Mouse (Mus musculus): ENCODE measurements around the gene Kdm2b. TPM values are rescaled to one million over a fixed set of nuclear protein-coding genes. Genes with fewer than 3 reads are reported as not detected.

Kdm2b gene
- total RNA-seq, 2 experiments from 2014 or later = 35.0 to 36.7 TPM

DNA sequence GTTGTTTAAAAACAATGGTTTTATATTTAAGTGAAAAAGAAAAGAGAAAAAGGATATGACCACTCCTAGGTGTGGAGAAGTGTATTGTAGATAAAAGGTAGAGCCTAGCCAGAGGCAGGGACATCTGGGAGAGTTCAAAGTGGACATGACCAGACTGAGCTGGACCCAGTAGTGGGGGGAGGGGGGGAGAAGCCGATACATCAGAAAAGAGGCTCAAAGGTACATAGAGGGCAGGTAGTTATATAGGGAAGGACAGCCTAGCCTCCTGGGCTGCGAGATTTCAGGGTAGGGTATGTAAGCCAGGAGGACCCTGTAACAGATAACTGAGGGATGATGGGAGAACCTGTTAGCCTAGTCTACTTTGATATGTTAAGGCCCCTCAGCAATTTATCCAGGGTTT lies 137.0 kb downstream of the Kdm2b start:
- DNase-seq (ENCODE audit: low spot score in 2 of 2) = no peak
- Histone ChIP-seq H3K4me3 (no peak overlapping the region), H3K27ac (no peak overlapping the region)
- TF ChIP-seq CTCF (conservative IDR thresholded peaks at IDR 0.05) = no peak

DNA sequence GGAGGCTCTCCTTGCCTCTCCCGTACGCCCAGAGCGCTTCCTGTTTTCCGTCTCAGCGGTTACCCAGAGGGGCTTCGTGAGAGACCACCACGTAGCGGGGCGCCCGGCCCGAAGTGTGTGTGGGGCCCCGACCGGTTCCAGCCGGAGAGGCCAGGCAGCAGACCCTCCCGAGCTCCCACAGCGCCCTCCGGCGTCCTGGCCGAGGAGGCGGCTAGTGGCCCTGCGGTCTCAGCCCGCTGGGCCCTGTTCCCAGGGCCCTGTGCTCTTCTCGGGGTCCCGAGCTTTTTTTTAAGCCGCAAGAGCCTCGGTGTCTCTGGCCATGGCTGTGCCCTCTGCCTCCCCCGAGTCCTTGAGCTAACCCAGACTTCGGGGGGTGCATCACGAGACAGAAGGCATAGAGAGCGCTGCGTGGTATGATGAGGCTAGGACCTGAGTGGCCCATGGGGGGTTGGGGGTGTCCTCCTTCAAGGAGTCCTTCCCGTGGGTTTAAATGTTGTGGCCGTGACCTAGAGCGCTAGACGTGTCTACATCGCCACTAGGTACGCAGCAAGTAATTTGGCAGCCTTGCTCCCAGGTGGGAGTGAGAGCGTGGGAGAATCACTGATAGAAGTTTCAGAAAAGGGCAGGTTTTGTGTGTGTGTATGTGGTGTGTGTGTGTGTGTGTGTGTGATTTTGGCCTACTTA lies 139.2 kb downstream of the Kdm2b start:
- peak overlapping the region; percentile 97 for H3K27ac ChIP-seq
- DNase-seq (ENCODE audit: low spot score in 2 of 2) = peak; percentile 8 to 13
- H3K4me3 ChIP-seq = peak overlapping the region; percentile 95
- peak; percentile 68 for TF ChIP-seq CTCF (conservative IDR thresholded peaks at IDR 0.05)

DNA sequence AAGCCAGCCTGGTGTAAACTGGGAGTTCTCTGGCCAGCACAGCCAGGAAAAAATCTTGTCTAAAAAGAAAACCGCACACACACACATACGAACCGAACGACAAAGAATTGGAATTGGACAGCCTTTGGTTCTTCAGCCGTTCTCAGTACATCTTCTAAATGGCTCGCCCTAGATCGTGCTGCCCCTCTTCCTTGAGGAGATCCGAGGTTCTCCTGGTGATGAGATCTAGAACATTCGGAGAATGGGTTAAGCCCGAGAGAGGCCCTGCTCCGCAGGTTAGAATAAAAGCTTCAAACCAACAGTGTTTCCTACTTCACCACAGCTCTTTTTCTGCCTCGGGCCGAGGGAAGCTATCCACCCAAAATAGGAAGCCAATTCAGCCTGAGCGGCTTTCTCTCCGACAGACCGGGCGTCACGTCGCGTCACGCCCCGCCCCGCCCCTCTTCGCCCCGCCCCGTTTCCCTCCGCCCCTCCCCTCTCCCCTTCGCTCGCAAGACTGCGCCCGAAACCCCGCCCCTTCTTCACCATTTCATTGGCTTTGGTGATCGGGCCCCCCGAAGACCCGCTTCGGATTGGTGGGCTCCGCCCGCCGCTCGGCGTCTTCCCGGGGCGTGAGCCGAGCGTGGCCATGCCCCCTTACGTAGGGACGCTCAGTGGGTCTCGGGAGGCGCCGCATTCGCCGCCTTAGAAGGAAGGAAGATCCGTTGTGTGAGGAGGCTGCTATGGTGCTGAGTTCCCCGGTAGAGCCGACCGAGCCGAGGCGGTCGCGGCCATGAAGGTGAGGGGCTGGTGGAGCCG lies 139.9 kb downstream of the Kdm2b start, which contains the start of gene Rnf34:
Gene Rnf34 (plus strand): TSS at position 528 of the 798 bp plus-strand sequence.
- TF ChIP-seq CTCF (conservative IDR thresholded peaks at IDR 0.05) = no peak
- DNase-seq (ENCODE audit: low spot score in 2 of 2) = peak; percentile 96 to 98
- peak within 1 kb of the TSS; percentile 95 for H3K4me3 ChIP-seq
- H3K27ac ChIP-seq = peak within 1 kb of the TSS; percentile 97

DNA sequence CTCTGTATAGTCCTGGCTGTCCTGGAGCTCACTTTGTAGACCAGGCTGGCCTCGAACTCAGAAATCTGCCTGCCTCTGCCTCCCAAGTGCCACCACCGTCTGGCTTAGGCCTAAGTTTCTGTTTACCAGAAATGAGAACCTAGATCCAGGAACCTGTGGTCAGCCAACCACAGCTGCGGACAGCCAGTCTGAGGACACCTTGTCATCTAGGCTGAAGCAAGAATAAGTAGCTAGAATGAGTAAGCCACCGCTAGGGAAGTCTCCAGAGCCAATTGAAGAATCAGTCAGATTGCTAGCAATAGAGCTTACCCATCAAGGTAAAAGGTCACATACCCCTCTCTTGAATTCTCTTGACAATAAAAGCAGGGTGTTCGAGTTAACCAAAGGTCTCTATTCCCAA lies 145.8 kb downstream of the Kdm2b start:
- Histone ChIP-seq H3K27ac (no peak overlapping the region), H3K4me3 (no peak overlapping the region)
- DNase-seq (ENCODE audit: low spot score in 2 of 2) = no peak
- TF ChIP-seq CTCF (conservative IDR thresholded peaks at IDR 0.05) = no peak

DNA sequence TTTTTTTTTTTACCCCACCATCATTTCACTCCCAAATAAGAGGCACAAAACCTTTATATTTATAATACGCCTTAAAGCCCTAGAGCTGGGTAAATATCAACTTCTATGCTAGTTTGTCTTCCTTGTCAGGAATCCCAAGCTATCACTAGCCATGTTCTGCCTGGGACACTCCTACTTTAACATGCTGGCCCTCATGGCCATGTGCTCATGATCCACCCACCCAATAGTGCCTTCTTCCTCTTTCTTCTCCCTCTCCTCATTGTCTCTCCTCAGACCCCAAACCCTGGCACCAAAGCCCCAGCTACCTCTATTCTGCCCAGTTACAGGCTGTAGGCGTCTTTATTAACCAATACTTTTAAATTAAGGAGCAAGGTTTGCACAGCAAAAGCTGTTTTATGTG lies 148.5 kb downstream of the Kdm2b start:
- DNase-seq (ENCODE audit: low spot score in 2 of 2) = no peak
- H3K4me3 ChIP-seq = no peak overlapping the region
- TF ChIP-seq CTCF (conservative IDR thresholded peaks at IDR 0.05) = no peak
- H3K27ac ChIP-seq = no peak overlapping the region

DNA sequence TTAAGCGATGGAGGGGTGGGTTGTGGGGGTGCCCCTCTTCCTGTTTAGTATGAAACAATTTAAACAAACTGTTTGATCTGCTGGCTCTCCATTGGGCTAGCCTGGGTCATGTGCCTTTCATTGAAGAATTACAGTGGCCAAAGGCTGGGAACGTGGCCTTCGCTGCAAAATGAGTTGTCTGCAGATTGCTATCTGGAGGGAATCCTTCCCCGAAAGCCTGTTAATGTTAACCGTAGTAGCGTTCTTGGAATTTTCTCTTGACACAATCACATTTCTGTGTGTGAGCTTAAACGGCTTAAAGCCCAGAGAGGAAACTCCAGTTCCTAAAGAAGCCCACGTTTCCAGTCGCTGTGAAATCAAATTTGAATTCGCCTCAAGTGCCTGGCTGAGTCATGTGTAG lies 156.6 kb downstream of the Kdm2b start:
- TF ChIP-seq CTCF (conservative IDR thresholded peaks at IDR 0.05) = no peak
- Histone ChIP-seq H3K4me3 (no peak overlapping the region), H3K27ac (no peak overlapping the region)
- no peak for DNase-seq (ENCODE audit: low spot score in 2 of 2)

DNA sequence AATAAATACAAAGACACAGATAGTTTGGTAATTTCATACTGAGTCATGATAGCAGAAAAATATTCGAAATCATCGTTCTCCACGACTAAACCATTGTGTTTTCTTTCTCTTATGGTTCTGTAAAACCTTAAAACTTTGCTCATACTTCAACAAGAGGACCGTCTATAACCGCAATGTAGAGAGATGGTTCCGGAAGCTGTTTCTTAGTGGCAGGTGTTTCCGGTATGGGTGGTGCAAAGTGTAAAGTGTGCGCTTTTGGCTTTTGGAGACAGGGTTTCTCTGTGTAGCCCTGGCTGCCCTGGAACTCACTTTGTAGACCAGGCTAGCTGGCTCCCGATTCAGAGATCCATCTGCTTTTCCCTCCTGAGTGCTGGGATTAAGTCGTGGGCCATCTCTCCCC lies 157.1 kb downstream of the Kdm2b start:
- no peak overlapping the region for H3K27ac ChIP-seq
- H3K4me3 ChIP-seq = no peak overlapping the region
- TF ChIP-seq CTCF (conservative IDR thresholded peaks at IDR 0.05) = no peak
- no peak for DNase-seq (ENCODE audit: low spot score in 2 of 2)

DNA sequence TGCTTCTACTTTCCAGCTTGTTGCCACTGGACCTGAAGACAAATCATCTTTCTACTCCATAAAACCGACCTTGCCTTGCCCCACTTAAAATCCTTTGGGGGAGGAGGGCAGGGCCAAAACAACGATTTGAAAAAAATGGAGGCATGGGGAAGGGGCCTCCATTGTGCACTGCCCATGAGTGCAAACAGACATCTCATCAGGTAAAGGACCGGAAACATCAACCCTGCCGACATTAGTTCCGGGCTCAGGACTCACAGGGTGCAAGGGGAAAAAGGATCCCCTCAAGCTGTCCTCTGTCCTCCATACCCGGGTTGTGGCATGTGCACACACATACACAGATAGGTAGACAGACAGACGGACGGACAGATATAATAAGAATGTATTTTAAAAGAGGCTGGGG lies 164.5 kb downstream of the Kdm2b start:
- Histone ChIP-seq H3K4me3 (no peak overlapping the region), H3K27ac (no peak overlapping the region)
- DNase-seq (ENCODE audit: low spot score in 2 of 2) = no peak
- no peak for TF ChIP-seq CTCF (conservative IDR thresholded peaks at IDR 0.05)

DNA sequence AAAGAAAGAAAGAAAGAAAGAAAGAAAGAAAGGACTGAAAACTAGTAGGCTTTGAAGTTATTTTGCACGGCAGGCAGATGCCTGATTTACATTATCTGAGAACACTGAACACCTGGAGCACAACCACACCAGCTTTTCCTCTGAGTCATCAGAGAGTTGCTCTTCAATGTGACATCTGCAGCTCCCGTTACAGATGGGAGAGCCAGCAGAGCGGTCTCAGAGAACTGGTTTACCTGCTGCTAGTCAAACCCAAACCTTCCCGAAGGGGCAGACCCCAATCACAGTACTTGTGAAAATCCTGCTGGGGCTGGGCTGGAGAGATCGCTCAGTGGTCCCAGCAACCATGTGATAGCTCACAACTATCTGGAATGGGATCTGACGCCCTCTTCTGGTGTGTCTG lies 165.2 kb downstream of the Kdm2b start:
- no peak overlapping the region for H3K4me3 ChIP-seq
- TF ChIP-seq CTCF (conservative IDR thresholded peaks at IDR 0.05) = peak; percentile 39
- no peak overlapping the region for H3K27ac ChIP-seq
- DNase-seq (ENCODE audit: low spot score in 2 of 2) = no peak

DNA sequence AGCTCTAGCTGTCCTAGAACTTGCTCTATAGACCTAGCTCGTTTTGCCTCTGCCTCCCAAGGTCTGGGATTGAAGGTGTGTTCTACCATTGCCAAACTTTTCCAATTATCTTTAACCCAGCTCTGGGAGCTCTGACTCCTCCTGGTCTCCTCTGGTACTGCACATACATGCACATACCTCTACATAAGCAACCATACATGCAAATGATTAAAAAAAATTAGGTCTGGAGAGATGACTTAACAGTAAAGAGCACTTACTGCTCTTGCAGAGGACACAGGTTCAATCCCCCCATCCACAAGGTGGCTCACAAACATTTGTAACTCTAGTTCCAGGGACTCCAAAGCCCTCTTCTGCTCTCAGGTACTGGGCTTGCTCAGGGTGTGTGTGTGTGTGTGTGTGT lies 165.6 kb downstream of the Kdm2b start:
- peak; percentile 42 for TF ChIP-seq CTCF (conservative IDR thresholded peaks at IDR 0.05)
- no peak for DNase-seq (ENCODE audit: low spot score in 2 of 2)
- no peak overlapping the region for H3K27ac ChIP-seq
- H3K4me3 ChIP-seq = no peak overlapping the region

DNA sequence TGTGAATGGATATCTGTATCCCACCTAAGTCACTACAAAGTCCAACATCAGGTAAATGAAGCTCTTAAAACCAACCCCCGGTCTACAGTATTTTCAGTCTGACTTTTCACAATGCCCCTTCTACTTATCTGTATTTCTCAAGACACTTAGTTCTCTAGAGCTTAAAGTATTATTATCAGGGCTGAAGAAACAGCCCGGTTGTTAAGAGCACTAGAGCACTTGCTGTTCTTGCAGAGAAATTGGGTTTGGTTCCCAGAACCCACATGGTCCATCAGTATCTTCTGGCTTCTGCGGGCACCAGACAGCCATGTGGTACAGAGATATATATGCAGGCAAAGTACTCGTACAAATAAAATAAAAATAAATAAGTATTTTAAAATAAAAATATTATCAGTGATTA lies 167.2 kb downstream of the Kdm2b start:
- Histone ChIP-seq H3K4me3 (no peak overlapping the region), H3K27ac (no peak overlapping the region)
- TF ChIP-seq CTCF (conservative IDR thresholded peaks at IDR 0.05) = no peak
- no peak for DNase-seq (ENCODE audit: low spot score in 2 of 2)

DNA sequence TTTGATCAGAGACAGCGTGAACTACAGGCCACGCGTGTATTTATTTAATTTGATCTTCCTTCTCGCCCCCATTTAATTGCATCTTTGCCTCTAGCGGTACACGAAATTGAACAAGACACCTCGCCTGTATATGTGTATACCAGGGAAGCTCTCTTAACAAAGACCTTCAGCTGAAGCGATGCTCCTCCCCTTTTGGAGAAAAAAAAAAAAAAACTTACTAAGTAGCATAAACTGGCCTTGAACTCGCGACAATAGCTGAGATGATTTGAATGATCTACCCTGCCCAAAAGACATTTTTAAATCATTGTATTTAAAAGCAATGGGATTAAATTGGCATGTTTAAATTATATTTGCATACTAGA lies 168.1 kb downstream of the Kdm2b start:
- DNase-seq (ENCODE audit: low spot score in 2 of 2) = no peak
- no peak for TF ChIP-seq CTCF (conservative IDR thresholded peaks at IDR 0.05)
- Histone ChIP-seq H3K27ac (peak overlapping the region; percentile 91), H3K4me3 (peak overlapping the region; percentile 100)

DNA sequence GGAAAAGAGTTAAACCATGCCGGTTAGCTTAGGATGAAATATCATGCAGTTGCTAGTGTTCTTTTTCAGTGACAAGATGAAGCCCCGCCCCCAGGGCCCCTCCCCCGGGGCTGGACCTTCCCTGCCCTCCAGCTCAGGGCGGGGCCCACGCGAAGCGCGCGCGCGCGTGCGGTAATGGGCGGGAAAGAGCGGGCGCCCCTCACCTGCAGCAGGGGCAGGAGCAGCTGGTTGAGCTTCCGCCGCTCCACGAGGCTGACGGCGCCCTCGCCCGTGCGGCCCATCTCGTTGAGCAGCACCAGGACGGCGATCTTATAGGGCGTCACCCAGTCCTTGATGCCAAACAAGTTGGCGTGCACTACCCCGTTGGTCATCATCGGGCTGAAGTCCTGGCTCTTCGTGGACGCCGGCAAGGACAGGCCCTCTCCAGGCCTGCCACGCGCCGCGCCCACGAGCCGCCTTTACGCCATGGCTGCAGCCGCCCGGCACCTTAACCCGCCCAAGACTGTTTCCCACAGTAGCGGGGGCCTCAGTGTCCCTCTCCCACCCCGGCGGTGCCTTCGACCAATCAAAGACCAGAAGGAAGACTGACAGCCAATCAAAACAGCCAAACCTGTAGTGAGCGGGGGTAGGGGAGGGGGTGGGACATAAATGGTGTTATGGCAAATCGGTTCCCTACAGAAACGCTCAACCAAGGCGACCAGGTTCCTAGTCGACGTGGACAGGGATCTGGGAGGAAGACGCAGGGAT lies 168.7 kb downstream of the Kdm2b start, which contains the start of gene Anapc5:
Gene Anapc5 (minus strand): TSS at position 563 of the 747 bp plus-strand sequence.
- H3K4me3 ChIP-seq = peak within 1 kb of the TSS; percentile 100
- peak; percentile 89 to 93 for DNase-seq (ENCODE audit: low spot score in 2 of 2)
- H3K27ac ChIP-seq = peak within 1 kb of the TSS; percentile 91
- TF ChIP-seq CTCF (conservative IDR thresholded peaks at IDR 0.05) = no peak

Other genes starting within 250 kb of the Kdm2b start
- gene Camkk2, start 210.4 kb downstream of the Kdm2b start, total RNA-seq (2021) = 100 to 1,000 TPM; 104 to 109 TPM
- gene Anapc5, start 168.5 kb downstream of the Kdm2b start, total RNA-seq (2021) = 100 to 1,000 TPM; 216 to 217 TPM
- 10 to 100 TPM; 53.7 to 54.1 TPM for gene Rnf34, start 139.8 kb downstream of the Kdm2b start, total RNA-seq (2021)
- 10 to 100 TPM; 11.0 to 13.5 TPM for gene Orai1, start 25.3 kb upstream of the Kdm2b start, total RNA-seq (2021)
- not detected for gene Morn3, start 57.2 kb upstream of the Kdm2b start, total RNA-seq (2021)
- gene Tmem120b, start 78.6 kb upstream of the Kdm2b start, total RNA-seq (2021) = 10 to 100 TPM; 17.8 to 19.6 TPM
- gene Rhof, start 142.9 kb upstream of the Kdm2b start, total RNA-seq (2021) = 10 to 100 TPM; 43.3 to 46.3 TPM
- gene Setd1b, start 152.4 kb upstream of the Kdm2b start, total RNA-seq (2021) = 10 to 100 TPM; 31.2 to 39.4 TPM
- gene Psmd9, start 179.6 kb upstream of the Kdm2b start, total RNA-seq (2021) = 10 to 100 TPM; 27.8 to 30.4 TPM
- not detected for gene Hpd, start 192.9 kb upstream of the Kdm2b start, total RNA-seq (2021)